Mouse (Mus musculus) R1 (cell line): ENCODE measurements at regions not wholly inside any gene's neighbourhood (a gene's known extent, or its start where the extent isn't known, plus 50 kb on each side); places are given as distances from the start of the nearest gene placed in this dataset.

ENCODE experiments used
- DNase-seq: peaks from one replicate; pipeline ENCODE4 v3.0.0-alpha.2; 2018; ENCODE audit warnings: low read depth, low spot score

DNA sequence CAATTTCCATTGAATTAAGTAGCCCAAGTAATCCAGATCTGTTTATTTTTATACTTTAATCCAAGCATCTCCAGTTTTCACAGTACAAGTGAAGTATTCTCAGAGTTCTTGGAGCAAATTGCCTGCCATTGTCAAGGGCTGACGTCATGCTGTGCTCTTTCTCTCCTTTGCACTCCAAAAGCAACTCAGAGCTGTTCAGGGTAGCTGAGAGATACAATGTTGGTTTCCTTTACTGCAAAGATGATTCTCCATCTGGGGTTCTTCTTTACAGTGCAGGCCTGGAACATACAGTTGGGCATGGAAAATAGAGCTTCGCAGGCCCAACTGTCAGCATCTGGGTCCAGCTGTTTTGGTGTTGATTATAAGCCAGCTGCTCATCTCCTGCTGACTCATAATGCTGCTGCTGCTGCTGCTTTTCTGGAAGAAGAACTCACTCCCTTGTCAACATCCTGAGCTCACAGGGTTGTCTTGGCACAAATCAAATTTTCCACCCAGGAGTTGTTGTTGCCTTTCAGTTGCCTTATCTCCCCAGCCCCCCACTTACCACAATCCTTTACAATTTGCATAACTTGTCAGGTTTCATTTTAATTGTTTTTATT lies 454.7 kb upstream of the Slc5a7 start:
- DNase-seq: peak; percentile 55

DNA sequence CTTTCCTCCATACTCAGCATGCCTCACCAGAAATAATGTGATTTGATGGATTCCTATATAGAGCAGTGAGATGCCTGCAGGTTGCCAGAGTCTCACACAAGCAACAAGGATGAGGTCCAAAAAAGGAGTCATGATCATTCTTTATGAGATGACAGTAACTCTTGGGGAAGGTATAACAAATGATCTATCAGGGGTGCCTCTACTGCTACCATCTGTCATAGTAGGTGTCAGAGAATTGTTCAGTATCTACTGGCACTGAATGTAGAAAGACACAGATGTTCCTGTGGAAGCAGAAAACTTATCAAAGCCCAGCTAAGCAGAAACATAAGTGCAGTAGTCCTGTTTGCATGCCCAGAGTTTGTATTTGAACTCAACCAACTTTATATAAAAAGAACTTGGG lies 454.1 kb upstream of the Slc5a7 start:
- DNase-seq: no peak

DNA sequence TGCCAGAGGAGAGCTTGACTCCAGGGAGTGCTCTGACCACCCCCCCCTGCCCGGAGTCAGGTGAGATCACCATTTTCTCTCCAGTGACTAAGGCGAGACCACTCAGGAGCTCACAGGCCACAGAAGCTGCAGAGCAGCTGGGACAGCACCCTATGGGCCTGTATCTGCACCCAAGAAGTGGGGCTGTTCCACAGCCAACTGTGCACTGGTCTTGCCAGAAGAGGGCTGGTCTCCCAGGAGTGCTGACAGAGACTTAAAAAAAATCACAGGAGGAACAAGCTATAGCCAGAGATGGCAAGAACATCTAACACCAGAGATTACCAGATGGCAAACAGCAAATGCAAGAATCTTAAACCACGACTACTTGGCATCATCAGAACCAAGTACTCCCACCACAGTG lies 437.0 kb upstream of the Slc5a7 start:
- DNase-seq: no peak

DNA sequence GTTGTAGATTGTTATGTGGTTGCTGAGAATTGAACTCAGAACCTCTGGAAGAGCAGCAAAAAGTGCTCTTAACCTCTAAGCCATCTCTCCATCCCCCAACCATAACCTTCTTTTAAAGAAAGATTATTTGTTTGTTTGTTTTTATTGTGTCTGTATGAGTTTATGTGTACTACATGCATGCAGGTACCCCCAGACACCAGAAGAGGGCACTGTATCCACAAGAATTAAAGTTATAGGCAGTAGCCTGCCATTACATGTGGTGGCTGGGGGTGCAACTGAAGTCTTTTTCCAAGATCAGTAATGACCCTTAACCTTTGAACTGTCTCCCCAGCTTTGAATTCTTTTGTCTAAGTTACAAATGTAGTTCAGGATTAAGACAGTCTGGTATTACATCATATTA lies 428.8 kb upstream of the Slc5a7 start:
- DNase-seq: peak; percentile 70

DNA sequence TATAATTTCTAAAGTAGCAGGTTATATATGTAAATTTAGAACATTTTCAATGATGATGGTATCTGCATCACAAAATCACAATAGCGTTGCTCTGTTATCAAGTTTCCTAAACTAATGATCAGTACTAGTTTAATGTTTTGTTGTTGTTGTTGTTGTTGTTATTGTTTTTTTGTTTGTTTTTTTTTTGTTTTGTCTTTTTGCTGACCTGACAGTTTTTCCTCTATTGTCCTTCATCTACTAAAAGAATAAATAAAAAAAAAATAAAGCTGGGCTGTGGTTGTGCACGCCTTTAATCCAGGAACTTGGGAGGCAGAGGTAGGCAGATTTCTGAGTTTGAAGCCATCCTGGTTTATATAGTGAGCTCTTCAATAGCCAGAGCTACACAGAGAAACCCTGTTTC lies 427.9 kb upstream of the Slc5a7 start:
- no peak for DNase-seq

DNA sequence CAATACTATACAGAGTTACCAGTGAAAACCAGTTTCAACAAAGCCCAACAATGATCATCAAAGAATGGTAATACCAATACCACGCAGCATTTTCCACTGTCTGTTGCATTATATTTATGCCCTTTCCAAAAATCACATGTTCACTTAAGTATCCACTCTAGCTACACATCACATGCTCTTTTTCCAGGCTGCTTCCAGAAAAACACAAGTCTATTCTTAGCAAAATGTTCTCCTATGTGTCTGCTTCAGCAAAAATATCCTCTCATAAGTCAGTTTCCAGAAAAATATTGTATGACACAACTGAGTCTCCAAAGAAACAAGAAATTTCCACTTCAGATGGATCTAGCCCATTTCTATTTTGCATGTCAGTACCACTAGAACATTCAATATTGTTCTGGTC lies 414.2 kb upstream of the Slc5a7 start:
- no peak for DNase-seq

DNA sequence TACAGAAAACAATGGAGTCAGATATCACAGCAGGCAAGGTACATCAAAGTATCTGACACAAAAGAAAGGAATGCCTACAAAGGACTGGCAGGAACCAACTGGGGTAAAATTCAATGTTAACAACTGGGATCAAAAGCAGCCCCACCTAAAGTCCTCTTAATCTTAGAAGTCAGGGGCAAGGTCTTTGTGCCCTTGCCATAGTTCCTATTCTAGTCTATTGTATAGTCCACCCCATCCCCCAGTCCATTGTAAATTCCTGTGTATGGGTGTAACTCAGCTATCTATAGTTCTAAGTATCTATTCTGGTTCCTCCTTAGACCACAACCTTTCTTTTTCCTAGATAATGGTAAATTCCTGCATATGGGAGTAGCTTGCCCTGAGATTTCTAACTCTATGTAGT lies 409.0 kb upstream of the Slc5a7 start:
- DNase-seq: peak; percentile 96

DNA sequence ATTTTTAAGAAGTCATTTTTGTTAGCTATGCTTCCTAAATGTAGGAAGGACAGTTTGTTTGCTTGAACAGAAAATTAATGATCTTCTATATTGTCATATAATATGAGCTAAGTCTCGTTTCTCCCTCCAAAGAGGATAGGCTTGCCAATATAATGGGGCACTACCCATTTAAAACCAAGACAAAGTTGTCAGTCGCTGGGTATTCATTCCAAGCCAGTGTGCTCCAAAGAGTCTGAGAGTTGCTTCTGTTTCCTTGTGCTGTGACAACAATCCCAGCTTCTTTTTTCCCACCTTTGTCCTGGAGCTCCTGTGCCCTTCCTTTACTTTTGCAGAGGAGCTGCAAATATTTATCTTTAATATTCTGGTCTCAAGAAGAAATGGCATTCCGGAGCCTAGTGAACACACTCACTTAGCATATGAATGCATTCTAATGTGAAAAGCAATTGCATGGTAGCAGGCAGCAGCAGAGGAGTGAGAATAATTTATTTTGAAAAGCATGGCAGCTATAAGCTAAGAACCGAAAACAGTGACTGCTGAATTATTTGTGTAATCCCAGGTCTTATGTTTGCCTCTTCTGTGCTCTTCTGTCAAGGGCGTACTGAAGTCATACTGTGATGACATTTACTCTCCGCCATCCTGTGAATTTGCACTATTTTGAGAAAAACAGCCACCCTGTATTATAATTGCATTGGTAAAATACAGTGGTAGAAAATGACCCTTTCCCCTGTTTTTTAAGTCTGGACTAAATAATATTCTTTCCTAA lies 402.7 kb upstream of the Slc5a7 start:
- DNase-seq: no peak

DNA sequence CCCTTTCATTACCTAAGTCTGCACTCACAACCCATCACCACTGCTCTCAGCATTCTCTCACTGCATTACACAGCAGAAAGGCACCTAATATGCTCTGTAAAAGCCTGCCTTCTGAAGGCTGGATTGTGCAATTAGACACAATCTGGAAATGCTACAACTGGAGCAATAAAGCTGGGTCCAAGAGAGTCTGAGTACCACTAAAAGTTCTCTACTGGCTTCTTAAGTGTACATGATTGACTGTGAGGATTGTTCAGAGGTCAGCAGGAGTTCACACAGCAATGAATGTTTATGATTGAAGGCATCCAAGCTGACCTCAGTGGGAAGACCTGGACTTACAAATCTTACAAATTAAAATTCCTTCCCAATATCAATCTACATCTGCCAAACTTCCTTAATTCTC lies 395.8 kb upstream of the Slc5a7 start:
- DNase-seq: no peak

DNA sequence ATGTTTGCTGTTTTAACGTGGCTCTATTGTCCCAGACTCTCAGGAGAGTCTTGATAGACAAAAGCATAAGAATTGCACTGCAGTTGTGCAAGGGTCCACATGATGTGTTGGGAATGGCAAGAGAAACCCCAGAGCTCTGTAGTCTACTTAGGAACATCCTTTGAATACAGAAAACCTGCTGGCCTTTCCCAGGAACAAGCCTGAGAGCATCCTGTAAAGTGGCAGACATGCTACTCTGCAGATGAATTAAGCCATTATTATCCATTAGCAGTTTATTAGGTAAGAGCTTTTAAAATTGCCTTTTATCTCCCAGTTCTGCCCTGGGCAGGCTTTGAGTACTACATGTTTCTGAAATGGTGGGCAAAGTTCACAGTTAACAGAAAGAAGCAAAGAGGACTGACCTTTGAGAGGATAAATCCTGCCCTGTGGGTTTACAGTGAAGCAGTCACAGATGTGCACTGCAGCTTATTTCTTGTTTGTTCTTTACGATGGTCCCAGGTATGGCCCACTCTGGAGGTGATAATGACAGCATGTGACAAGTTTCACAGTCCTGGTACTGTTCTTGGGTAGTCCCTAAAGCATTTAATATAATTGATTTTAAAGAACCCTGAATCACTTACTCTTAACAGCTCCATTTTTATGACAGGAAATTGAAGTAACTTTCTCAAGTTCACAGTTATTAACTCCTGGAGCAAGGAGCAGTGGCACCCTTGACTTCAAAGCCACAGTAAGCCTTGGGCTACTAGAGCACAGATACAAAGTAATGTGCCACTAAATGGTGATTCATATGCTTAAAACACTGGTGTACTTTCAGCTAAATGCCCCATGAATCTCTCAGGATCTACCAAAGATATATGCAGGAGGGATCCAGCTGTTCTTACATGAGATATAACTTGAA lies 386.6 kb upstream of the Slc5a7 start:
- no peak for DNase-seq

DNA sequence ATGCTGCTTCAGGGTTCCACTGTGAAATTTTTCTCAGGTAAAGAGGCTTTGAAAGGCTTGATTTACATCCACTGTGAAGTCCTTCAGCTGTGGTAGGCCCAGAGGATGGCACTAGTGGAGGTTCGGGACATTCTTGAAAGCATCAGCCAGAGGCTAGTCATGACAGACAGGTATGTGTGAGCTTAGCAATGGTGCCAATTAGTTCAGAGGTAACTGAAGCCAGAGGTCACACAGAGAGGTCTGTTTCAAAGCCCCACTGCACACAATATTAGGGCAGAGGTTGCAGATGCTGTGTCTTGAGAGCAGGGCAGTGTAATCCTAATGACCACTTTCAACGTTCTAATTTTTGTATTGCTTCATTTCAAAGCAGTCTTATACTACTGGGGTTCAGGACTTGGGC lies 379.3 kb upstream of the Slc5a7 start:
- no peak for DNase-seq

DNA sequence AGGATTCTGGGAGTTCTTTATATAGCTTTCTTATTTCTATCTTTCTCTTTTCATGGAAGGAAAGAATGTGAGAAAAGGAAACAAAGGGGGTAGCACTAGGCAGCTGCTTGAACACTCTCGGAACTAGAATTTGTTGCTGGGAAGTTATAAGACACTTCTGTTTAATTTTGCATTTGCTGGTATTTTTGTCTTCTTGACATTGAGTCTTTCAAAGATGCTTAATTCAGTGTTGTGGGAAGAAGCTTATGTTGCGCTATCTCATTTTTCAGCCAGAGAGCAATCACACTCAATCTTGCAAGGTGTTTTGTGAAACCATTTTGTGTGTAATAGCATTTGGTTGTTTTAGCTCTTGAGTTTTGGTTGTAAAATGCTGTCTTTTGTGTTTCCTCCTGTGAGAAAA lies 370.7 kb upstream of the Slc5a7 start:
- DNase-seq: no peak

DNA sequence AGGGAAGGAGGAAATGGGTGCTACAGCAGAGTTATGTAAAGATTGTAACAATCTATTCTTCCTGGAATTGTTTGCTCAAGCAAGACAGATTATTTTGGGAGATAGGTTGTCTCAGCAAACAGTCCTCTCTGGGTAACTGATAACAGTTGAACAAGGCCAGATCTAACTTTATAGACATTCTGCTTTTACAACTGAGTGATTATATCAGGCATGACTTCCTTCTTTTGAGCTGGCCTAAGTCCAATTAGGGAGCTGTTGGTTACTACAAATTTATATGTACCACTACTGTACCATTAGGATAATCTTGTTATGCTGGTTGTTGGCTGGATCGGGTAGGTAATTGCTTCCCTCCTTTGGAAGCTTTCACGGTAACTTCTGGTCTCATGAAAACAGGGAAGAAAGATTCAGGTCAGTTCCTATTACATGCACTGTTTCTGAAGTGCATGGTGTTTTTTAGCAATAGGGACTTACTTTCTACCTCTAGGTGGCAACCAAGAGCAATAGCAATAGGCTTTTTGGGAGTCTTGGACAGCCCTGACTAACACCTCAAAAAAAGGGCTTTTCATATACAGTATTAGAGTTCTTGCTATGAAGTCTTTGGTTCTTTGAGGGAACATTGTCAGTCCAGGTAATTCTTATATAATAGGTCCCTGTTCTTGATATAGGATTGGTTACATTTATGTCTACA lies 363.9 kb upstream of the Slc5a7 start:
- peak; percentile 56 for DNase-seq

DNA sequence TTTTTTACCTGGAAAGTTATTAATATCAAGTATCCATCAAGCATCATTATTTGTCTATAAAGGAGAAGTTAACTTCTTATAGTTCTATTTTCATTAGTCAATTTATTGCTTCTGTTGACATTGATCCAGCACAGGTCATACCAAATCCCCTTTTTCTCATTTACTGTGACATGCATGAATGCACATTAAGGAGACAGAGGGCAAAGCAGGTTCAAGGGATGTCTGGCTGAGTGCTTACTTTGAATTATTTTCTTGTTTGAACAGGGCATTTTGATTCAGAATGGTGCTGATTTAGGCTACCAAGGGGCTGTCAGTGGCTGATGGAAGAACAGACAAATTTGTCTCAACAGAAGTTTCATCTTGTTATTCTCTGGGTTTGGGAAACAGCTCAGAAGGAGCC lies 357.7 kb upstream of the Slc5a7 start:
- DNase-seq: no peak
